Mouse (Mus musculus): Measurements from ENCODE around the gene Svop. TPM values are rescaled to one million over a fixed set of nuclear protein-coding genes. Genes with fewer than 3 reads are reported as not detected.

Svop gene
- polyA plus RNA-seq, 1 experiment from 2014 or later: 3.3 TPM

DNA sequence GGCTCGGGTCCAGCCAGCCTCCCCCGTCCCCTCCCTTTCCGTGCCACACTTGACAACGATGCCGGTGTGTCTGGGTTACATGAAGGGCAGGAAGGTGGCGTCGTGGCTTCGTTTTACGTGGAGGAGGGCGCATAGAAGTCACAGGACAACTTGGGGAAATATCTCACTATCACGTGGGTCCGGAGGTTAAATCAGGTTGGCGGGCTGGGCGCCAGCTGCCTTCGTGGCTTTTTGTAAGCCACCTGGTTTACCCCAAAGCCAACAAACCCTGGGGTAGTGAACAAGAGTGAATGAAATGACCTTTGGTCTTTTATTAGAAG is 40.1 kb upstream of the Svop start:
- H3K9ac ChIP-seq (replicated peaks; ENCODE audit: low read length): peak overlapping the region; percentile 60
- peak overlapping the region; percentile 91 for H3K4me2 ChIP-seq (ENCODE audit: low read depth, low read length)
- ATAC-seq (replicated peaks; ENCODE audit: insufficient number of reproducible peaks, low FRiP score, low TSS enrichment, low read depth) (no peak), DNase-seq (ENCODE audit: low spot score) (peak; percentile 38)
- no peak overlapping the region; the same call in 1 of the 2 replicates for H3K27ac ChIP-seq (replicated peaks; ENCODE audit: low read depth, low read length)
- no peaks in the 10 kb centered on the region for H3K36me3 ChIP-seq (replicated peaks; ENCODE audit: control insufficient read depth, insufficient read depth, low read depth, low read length)
- whole genome bisulfite sequencing: 1% methylated on average over 15 of the region's 15 CpGs
- no peaks in the 10 kb centered on the region for H3K27me3 ChIP-seq (ENCODE audit: control insufficient read depth, insufficient read depth, low read length)
- H3K4me1 ChIP-seq (ENCODE audit: control insufficient read depth, insufficient read depth, low read length): no peaks in the 10 kb centered on the region
- H3K4me3 ChIP-seq (ENCODE audit: low read depth, low read length): peak overlapping the region; percentile 69
- H3K9me3 ChIP-seq (replicated peaks; ENCODE audit: control insufficient read depth, low read length): no peaks in the 10 kb centered on the region

DNA sequence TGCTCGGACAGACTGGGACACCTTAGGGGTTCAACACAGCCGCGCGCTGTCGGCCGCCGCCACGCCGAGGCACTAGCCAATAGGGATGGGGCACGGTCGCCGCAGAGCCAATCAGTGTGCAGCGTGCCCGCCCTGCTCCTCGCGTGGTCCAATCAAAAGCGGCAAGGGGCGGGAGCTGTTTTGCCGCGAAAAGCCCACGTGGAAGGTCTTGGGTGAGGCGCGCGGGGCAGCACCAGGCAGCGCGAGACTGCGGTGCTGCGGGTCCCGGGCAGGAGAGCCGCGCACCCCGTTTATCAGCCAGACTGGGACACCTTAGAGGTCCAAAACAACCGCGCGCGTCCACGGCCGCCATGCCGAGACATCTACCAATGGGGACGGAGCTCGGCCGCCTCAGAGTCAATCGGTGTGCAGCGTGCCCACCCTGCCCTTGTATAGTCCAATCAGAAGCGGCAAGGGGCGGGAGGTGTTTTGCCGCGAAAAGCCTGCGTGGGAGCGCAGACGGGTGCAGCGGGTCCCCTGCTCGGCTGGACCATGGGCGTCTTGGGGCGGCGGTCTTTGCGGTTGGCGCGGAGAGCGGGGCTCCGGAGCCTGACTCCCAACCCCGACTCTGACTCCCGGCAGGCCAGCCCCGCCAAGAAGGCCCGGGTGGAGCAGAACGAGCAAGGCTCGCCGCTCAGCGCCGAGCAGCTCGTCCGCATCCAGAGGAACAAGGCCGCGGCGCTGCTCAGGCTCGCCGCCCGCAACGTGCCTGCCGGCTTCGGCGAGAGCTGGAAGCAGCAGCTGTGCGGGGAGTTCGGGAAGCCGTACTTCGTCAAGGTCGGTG is 39.5 kb upstream of the Svop start:
- peak; percentile 97 for ATAC-seq (replicated peaks; ENCODE audit: insufficient number of reproducible peaks, low FRiP score, low TSS enrichment, low read depth)
- no peaks in the 10 kb centered on the region for H3K27me3 ChIP-seq (ENCODE audit: control insufficient read depth, insufficient read depth, low read length)
- H3K36me3 ChIP-seq (replicated peaks; ENCODE audit: control insufficient read depth, insufficient read depth, low read depth, low read length): no peaks in the 10 kb centered on the region
- H3K4me1 ChIP-seq (ENCODE audit: control insufficient read depth, insufficient read depth, low read length): no peaks in the 10 kb centered on the region
- H3K9me3 ChIP-seq (replicated peaks; ENCODE audit: control insufficient read depth, low read length): no peaks in the 10 kb centered on the region
- H3K4me3 ChIP-seq (ENCODE audit: low read depth, low read length): peak overlapping the region; percentile 69
- peak; percentile 93 for DNase-seq (ENCODE audit: low spot score)
- peak overlapping the region; percentile 91 for H3K4me2 ChIP-seq (ENCODE audit: low read depth, low read length)
- H3K27ac ChIP-seq (replicated peaks; ENCODE audit: low read depth, low read length): no peak overlapping the region; the same call in 1 of the 2 replicates
- WGBS: under 1% methylated on average over 85 of the region's 87 CpGs
- peak overlapping the region; percentile 60 for H3K9ac ChIP-seq (replicated peaks; ENCODE audit: low read length)

DNA sequence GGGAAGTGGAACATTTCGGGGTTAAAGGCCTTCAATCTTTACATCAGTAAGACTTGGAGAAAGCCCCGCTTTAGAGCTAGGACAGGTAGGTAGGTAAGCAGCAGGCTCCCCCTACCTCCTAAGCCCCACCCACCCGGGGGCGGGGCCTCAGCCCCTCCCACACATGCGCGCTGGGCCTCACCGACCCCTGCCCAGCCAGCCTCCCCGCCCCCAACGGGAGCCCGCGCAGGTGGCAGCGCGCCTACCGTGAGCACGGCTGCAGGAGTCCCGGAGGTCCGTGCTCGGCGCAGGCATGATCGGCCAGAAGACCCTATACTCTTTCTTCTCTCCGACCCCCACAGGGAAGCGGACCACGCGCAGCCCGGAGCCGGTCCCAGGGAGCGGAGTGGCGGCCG is 38.8 kb upstream of the Svop start, which contains the start of gene Ung:
Gene Ung (plus strand): TSS at position 176 of the 395 bp plus-strand sequence.
- H3K4me3 ChIP-seq (ENCODE audit: low read depth, low read length): peak within 1 kb of the TSS; percentile 69
- peak within 1 kb of the TSS; percentile 60 for H3K9ac ChIP-seq (replicated peaks; ENCODE audit: low read length)
- peak; percentile 84 for DNase-seq (ENCODE audit: low spot score)
- peak within 1 kb of the TSS; percentile 91 for H3K4me2 ChIP-seq (ENCODE audit: low read depth, low read length)
- no peaks in the 10 kb centered on the region for H3K27me3 ChIP-seq (ENCODE audit: control insufficient read depth, insufficient read depth, low read length)
- H3K4me1 ChIP-seq (ENCODE audit: control insufficient read depth, insufficient read depth, low read length): no peaks in the 10 kb centered on the region
- ATAC-seq (replicated peaks; ENCODE audit: insufficient number of reproducible peaks, low FRiP score, low TSS enrichment, low read depth): peak; percentile 29
- WGBS: 1% methylated on average over 27 of the region's 29 CpGs
- H3K36me3 ChIP-seq (replicated peaks; ENCODE audit: control insufficient read depth, insufficient read depth, low read depth, low read length): no peaks in the 10 kb centered on the region
- no peak within 1 kb of the TSS; the same call in 1 of the 2 replicates for H3K27ac ChIP-seq (replicated peaks; ENCODE audit: low read depth, low read length)
- no peaks in the 10 kb centered on the region for H3K9me3 ChIP-seq (replicated peaks; ENCODE audit: control insufficient read depth, low read length)

DNA sequence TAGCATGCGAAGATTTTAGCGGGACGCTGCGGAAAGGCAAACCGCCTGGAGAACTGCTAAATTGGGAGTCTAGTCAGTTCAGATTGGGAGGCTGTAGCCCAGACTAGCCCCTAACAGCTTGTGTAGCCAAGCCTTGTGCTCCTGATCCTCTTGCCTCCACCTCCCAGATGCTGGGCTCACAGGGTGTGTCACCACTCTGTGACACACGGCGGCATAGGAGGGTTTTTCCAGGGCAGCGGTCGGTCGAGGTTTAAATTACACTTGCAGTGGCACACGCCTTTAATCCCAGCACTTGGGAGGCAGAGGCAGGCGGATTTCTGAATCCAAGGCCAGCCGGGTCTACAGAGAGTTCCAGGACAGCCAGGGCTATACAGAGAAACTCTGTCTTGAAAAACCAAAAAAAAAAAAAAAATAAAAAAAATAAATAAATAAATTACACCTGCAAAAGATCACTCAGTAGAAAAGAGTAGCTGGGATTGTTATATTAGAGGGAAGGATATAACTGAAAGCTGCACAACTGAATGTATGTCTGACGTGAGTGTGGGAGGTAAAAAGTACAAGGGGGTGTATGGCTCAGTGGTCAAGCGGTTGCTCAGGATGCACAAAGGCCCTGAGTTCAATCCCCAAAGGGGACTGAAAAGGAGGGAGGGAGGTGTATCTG is 38.3 kb upstream of the Svop start:
- Histone ChIP-seq H3K4me3 (ENCODE audit: low read depth, low read length) (peak overlapping the region; percentile 69; the same call in 1 of the 2 replicates), H3K4me1 (ENCODE audit: control insufficient read depth, insufficient read depth, low read length) (no peaks in the 10 kb centered on the region), H3K27ac (replicated peaks; ENCODE audit: low read depth, low read length) (no peak overlapping the region), H3K36me3 (replicated peaks; ENCODE audit: control insufficient read depth, insufficient read depth, low read depth, low read length) (no peaks in the 10 kb centered on the region), H3K9me3 (replicated peaks; ENCODE audit: control insufficient read depth, low read length) (no peaks in the 10 kb centered on the region), H3K4me2 (ENCODE audit: low read depth, low read length) (peak overlapping the region; percentile 91; the same call in 1 of the 2 replicates), H3K27me3 (ENCODE audit: control insufficient read depth, insufficient read depth, low read length) (no peaks in the 10 kb centered on the region), H3K9ac (replicated peaks; ENCODE audit: low read length) (no peak overlapping the region)
- 80% methylated on average over 15 of the region's 15 CpGs for WGBS
- ATAC-seq (replicated peaks; ENCODE audit: insufficient number of reproducible peaks, low FRiP score, low TSS enrichment, low read depth) (no peak), DNase-seq (ENCODE audit: low spot score) (no peak)

DNA sequence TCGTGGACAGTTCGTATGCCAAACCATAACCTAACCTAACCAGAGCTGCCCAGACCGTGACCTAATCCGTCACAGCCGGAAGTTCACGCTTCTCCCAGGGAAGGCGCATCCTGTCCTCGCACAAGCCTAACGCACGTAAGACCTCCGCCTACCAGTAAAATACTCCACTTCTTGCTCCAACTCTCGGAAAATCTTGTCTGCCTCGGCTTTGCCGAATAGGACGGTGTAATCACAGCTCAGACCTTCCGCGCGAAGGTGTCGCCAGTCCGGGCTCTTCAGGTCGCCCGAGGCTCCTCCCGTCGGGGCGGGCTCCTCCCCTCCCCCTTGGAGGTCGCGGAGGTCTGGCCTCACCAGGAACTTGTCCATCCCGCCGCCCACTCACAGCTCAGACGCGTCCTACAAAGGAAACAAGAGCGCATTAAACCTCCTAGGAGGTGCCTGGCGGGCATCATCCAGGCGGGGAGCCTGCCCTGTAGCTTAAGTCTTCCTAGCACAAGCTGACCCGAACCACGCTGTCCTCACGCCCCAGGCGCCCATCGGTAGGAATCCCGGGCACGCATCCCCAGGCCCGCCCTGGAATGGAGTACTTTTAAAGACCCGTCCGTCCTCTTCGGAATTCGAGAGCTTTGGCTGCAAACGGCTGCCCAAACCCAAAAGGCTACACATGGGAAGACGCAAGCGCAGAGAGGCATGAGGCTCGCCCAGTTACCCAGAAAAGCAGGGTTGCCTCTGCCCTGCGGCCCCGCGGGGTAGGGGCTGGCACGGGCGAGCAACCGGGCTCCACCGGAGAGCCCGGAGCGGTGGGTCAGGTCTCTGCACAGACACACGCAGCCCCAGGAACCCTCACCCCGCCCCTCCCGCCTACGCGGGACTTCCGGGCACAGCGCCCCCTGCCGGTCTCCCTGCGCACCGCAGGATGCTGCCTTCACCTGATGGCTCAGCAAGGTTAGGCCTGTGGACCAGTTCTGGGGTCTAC is 36.3 kb upstream of the Svop start, which contains the start of gene Alkbh2:
Gene Alkbh2 (minus strand): TSS at position 845 of the 976 bp plus-strand sequence.
- DNase-seq (ENCODE audit: low spot score) (peak; percentile 91), ATAC-seq (replicated peaks; ENCODE audit: insufficient number of reproducible peaks, low FRiP score, low TSS enrichment, low read depth) (0 out of 2 replicates have a peak, but pooled peaks have one; percentile 15)
- Histone ChIP-seq H3K36me3 (replicated peaks; ENCODE audit: control insufficient read depth, insufficient read depth, low read depth, low read length) (no peaks in the 10 kb centered on the region; the same call in 1 of the 2 replicates), H3K4me3 (ENCODE audit: low read depth, low read length) (peak within 1 kb of the TSS; percentile 53), H3K27ac (replicated peaks; ENCODE audit: low read depth, low read length) (peak within 1 kb of the TSS; percentile 76), H3K9me3 (replicated peaks; ENCODE audit: control insufficient read depth, low read length) (no peaks in the 10 kb centered on the region), H3K4me2 (ENCODE audit: low read depth, low read length) (peak within 1 kb of the TSS; percentile 97), H3K27me3 (ENCODE audit: control insufficient read depth, insufficient read depth, low read length) (no peaks in the 10 kb centered on the region), H3K9ac (replicated peaks; ENCODE audit: low read length) (peak within 1 kb of the TSS; percentile 71), H3K4me1 (ENCODE audit: control insufficient read depth, insufficient read depth, low read length) (no peaks in the 10 kb centered on the region)
- under 1% methylated on average over 68 of the region's 69 CpGs for WGBS

DNA sequence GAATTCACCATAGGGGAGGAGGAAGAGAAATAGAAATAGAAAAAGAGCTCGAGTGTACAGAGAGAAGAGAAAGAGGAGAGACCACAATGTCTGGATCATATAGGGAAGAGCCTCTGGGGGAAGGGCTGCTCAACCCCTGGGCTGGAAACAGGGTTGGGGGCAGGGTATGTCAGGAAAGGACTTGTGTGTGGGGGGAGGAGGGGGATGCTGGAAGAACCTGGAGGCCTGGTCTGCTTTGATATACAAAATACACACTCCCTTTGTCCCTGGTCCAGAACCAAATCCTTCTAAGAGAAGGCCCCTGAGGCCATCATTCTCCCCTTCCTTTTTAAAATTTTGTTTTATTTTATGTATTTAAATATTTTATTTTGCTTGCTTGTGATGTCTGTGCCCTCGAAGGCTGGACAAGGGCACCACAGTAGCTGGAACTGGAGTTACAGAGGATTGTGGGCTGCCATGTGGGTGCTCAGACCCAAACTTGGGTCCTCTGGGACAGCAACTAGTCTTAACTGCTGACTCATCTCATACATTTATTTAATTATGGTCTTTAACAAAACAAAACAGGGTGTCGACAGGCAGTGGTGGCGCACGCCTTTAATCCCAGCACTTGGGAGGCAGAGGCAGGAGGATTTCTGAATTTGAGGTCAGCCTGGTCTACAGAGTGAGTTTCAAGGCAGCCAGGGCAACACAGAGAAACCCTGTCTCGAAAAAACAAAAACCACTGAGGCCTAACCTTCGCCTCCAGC is 35.3 kb upstream of the Svop start:
- WGBS: 83% methylated on average over 7 of the region's 7 CpGs
- Histone ChIP-seq H3K27ac (replicated peaks; ENCODE audit: low read depth, low read length) (no peak overlapping the region), H3K9ac (replicated peaks; ENCODE audit: low read length) (no peak overlapping the region), H3K36me3 (replicated peaks; ENCODE audit: control insufficient read depth, insufficient read depth, low read depth, low read length) (peaks cover 2% of the 10 kb centered on the region), H3K4me1 (ENCODE audit: control insufficient read depth, insufficient read depth, low read length) (no peaks in the 10 kb centered on the region), H3K4me2 (ENCODE audit: low read depth, low read length) (no peak overlapping the region), H3K9me3 (replicated peaks; ENCODE audit: control insufficient read depth, low read length) (no peaks in the 10 kb centered on the region), H3K27me3 (ENCODE audit: control insufficient read depth, insufficient read depth, low read length) (no peaks in the 10 kb centered on the region), H3K4me3 (ENCODE audit: low read depth, low read length) (no peak overlapping the region)
- DNase-seq (ENCODE audit: low spot score): no peak
- ATAC-seq (replicated peaks; ENCODE audit: insufficient number of reproducible peaks, low FRiP score, low TSS enrichment, low read depth): no peak

DNA sequence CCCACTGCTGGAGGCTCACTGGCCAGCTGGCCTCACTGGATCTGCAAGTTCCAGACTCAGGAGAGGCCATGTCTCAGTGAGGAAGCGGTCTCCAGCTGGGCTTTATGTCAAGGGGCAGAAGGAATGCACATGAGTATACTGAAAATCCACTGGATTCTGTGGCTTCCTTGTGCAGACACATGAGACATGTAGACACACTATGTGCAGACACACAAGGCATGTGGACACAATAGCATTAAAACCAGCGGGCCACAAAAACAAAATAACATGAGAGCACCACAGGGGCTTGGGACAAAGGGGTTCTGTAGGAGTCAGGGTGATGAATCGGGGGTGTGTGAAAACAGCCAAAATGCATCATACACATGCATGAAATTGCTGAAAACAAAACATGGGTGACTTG is 34.6 kb upstream of the Svop start:
- H3K36me3 ChIP-seq (replicated peaks; ENCODE audit: control insufficient read depth, insufficient read depth, low read depth, low read length): peaks cover 2% of the 10 kb centered on the region
- ATAC-seq (replicated peaks; ENCODE audit: insufficient number of reproducible peaks, low FRiP score, low TSS enrichment, low read depth): no peak
- DNase-seq (ENCODE audit: low spot score): no peak

More for the DNA sequence above, 34.6 kb upstream of the Svop start:
- Histone ChIP-seq H3K4me1 (ENCODE audit: control insufficient read depth, insufficient read depth, low read length) (no peaks in the 10 kb centered on the region), H3K27me3 (ENCODE audit: control insufficient read depth, insufficient read depth, low read length) (no peaks in the 10 kb centered on the region), H3K4me2 (ENCODE audit: low read depth, low read length) (no peak overlapping the region), H3K4me3 (ENCODE audit: low read depth, low read length) (no peak overlapping the region), H3K9ac (replicated peaks; ENCODE audit: low read length) (no peak overlapping the region), H3K9me3 (replicated peaks; ENCODE audit: control insufficient read depth, low read length) (no peaks in the 10 kb centered on the region), H3K27ac (replicated peaks; ENCODE audit: low read depth, low read length) (no peak overlapping the region)
- WGBS: 88% methylated on average over 3 of the region's 3 CpGs
